Mouse (Mus musculus) stomach, postnatal 0 days (tissue): ENCODE measurements at regions not wholly inside any gene's neighbourhood (a gene's known extent, or its start where the extent isn't known, plus 50 kb on each side); places are given as distances from the start of the nearest gene placed in this dataset.

Source experiments
- CTCF ChIP-seq: IDR thresholded peaks from 2 replicates; pipeline ENCODE4 v1.5.1; 2016; ENCODE audit warnings: antibody characterized with exemption, low read depth, mild to moderate bottlenecking, moderate library complexity
- EP300 ChIP-seq: optimal IDR thresholded peaks from 2 replicates; pipeline ENCODE3; 2016; ENCODE audit warnings: antibody characterized with exemption

- TF ChIP-seq CTCF: no peak
- no peak for TF ChIP-seq EP300
Measured at GRCm38 (mm10) chr15:40047100-40047499, 87.1 kb upstream of the 9330182O14Rik start.
